Mouse (Mus musculus) brain, embryonic 18.5 days (tissue): ENCODE results near the gene Gnat1.
A peak's percentile ranks its signal among the peaks of the same experiment; 100 is the strongest.

Experiments
- DNase-seq: peaks from one replicate; pipeline ENCODE4 v3.0.0-alpha.2; 2012; ENCODE audit warnings: low read depth, low spot score

Gene Gnat1

GRCm38 (mm10) chr9:107626844-107627277, 52.7 kb downstream of the Gnat1 start:
- peak; percentile 72 for DNase-seq

GRCm38 (mm10) chr9:107626158-107626843, 53.2 kb downstream of the Gnat1 start:
- no peak for DNase-seq

- DNase-seq, result no peak
Observed at GRCm38 (mm10) chr9:107625351-107626128, 54.0 kb downstream of the Gnat1 start.

- no peak for DNase-seq
Observed at GRCm38 (mm10) chr9:107624951-107625350, 54.6 kb downstream of the Gnat1 start.

GRCm38 (mm10) chr9:107624539-107624938, 55.0 kb downstream of the Gnat1 start:
- no peak for DNase-seq
